Mouse (Mus musculus): Measurements from ENCODE around the gene Lactb.

Lactb gene

DNA sequence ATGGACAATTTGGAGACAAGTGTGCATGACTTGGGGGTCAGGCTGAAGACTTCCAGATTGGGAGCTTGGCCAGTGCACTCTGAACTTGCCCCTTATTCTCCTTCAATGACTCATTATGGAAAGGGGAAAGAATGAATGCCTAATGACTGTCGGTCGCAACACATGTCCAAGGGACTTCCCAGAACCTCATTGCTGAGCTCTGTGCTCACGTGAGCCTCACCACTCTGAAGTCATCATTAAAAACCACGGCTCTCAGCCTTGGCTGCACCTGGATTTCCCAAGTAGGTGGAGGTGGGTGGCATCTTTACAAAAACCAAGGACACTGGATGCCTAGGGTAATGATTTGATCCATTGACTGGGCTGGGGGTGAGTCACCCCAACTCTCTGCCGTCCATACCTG is 14.8 kb upstream of the Lactb start:
- no peak for TF ChIP-seq GATA4 (IDR thresholded peaks at IDR 0.05; ENCODE audit: insufficient replicate concordance, low read length)

DNA sequence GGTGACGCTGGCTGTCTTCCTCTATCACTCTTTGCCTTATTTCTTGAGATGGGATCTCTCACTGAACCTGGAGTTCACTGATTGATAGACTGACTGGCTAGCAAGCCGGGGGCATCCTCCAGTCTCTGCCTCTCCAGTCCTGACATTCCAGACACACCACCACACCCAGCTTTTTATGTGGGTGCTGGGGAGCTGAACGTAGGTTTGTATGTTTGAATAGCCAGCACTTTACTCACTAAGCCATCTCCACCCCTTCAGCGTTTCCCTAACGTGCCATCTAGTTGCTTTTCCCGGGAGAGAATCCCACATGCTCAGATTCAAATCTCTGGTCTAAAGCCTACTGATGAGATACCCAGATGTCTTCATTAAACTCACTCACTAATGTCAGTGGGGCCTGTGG is 14.3 kb upstream of the Lactb start:
- no peak for TF ChIP-seq GATA4 (IDR thresholded peaks at IDR 0.05; ENCODE audit: insufficient replicate concordance, low read length)

DNA sequence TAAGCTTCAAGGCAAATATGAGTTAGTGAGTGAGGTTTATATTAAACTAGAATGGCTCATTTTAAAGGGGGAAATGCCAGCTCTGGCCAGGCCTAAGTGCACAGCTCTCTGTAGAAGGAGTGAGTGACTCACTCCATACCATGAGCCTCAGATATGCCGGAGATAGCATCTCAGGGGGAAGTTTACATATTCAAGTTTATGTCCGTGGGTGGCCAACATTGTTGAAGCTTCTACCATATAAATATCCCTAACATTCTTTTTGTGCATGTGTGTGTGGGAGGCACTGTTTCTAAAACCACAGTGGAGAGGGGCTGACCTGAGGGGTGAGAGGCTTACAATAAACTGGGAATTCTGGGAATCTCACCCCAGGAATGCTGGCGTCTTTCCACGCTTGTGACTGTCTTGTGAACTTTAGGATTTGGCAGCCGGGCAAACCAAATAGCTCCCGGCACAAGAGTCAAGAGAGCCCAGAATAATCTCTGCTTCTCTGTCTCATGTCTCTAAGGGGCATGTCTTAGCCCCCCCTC is 13.7 kb upstream of the Lactb start:
- no peak for TF ChIP-seq GATA4 (IDR thresholded peaks at IDR 0.05; ENCODE audit: insufficient replicate concordance, low read length)

- TF ChIP-seq GATA4 (IDR thresholded peaks at IDR 0.05; ENCODE audit: insufficient replicate concordance, low read length): no peak
Measured at GRCm38 (mm10) chr9:66988198-66988887, 13.1 kb upstream of the Lactb start.

DNA sequence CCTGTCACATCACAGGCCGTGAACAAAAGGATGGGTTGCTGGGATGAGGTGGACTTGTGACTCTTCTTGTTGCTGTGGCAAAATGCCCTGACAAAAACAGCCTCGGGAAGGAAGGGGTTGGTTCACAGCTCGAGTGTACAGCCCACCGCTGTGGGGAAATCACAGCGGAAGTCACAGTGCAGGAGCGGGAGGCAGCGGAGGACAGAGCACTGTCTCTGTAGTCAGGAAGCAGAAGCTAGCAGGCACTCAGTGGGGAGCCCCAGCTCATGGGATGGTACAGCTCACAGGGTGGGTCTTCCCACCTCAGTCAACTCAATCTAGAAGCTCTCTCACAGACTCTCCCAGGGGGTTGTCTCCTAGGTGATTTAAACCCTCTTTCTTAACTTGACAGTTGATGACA is 10.1 kb upstream of the Lactb start:
- TF ChIP-seq GATA4 (IDR thresholded peaks at IDR 0.05; ENCODE audit: insufficient replicate concordance, low read length): no peak

GRCm38 (mm10) chr9:66982085-66982484 is 6.8 kb upstream of the Lactb start:
- no peak for TF ChIP-seq GATA4 (IDR thresholded peaks at IDR 0.05; ENCODE audit: insufficient replicate concordance, low read length)

GRCm38 (mm10) chr9:66980458-66980857 is 5.2 kb upstream of the Lactb start:
- TF ChIP-seq GATA4 (IDR thresholded peaks at IDR 0.05; ENCODE audit: insufficient replicate concordance, low read length): no peak

DNA sequence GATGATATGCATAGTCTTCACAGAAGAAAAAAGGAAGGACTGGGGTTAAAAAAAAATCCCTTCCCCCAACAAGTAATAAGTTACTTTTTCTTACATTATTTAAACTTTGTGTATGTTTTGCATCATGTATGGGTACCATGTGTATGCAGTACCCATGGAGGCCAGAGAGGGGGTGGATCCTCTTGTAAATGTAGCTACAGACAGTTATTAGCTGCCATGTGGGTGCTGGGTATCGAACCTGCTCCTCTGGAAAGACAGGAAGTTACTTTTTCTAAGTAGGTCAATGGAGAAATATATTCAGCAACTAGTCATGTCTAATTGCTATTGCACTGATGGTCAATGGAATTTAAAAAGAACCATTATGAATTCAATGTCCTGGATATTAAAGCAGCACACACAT is 3.2 kb upstream of the Lactb start:
- TF ChIP-seq GATA4 (IDR thresholded peaks at IDR 0.05; ENCODE audit: insufficient replicate concordance, low read length): no peak

GRCm38 (mm10) chr9:66977982-66978381 is 2.7 kb upstream of the Lactb start:
- TF ChIP-seq GATA4 (IDR thresholded peaks at IDR 0.05; ENCODE audit: insufficient replicate concordance, low read length): no peak

DNA sequence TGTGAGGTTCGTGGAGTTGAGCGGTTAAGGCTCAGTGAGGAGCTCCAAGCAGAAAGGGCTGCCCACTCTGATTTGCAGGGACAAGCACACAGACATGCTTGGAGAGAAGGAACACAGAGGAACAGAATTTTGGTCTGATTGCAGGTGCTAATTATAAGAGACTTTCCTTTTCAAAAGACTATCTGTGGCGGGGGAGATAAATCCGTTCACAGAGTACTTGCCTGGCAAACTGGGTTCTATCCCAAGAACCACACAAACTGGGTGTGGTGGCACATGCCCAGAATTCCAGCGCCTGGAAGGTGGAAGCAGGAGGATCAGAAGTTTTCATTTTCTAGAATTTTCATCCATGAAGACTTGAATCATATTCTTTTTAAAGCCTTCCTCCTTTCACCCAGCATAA is 1.8 kb upstream of the Lactb start:
- no peak for TF ChIP-seq GATA4 (IDR thresholded peaks at IDR 0.05; ENCODE audit: insufficient replicate concordance, low read length)

- no peak for TF ChIP-seq GATA4 (IDR thresholded peaks at IDR 0.05; ENCODE audit: insufficient replicate concordance, low read length)
Measured at GRCm38 (mm10) chr9:66974721-66975225, 511 bp downstream of the Lactb start.

DNA sequence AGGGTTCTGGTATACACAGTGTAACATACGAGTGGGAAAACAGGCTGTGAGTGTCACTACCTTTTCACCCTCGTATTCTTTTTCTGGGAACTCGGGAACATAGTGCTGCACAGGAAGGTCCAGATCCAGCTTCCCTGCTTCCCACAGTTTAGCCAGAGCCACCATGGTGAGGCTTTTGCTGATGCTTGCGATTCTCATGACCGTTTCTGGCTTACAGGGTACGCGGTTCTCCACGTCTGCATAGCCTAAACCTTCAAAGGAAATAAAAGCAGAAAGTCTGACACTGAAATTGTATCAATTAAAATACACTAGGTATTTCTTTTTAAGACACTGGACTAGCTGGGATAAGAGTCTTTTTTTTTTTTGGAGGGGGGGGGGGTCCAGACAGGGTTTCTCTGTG is 4.2 kb downstream of the Lactb start:
- TF ChIP-seq GATA4 (IDR thresholded peaks at IDR 0.05; ENCODE audit: insufficient replicate concordance, low read length): no peak

DNA sequence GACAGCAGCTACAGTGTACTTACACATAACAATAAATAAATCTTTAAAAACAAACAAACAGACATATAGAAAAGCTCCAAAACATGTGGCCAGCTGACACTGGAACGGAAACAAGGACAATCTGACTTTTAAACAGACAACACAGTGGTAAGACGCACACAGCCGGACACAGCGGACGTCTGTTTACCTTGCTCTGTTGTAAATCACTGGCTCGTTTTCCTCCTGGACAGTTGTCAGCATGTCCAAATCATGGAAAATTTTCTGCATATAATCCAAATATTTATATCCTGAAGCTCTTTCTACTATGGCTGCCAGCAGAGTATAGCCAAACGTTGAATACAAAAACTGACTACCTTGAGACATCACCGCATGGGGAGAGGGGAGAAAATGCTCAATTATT is 7.8 kb downstream of the Lactb start:
- no peak for TF ChIP-seq GATA4 (IDR thresholded peaks at IDR 0.05; ENCODE audit: insufficient replicate concordance, low read length)

GRCm38 (mm10) chr9:66961478-66961877 is 13.8 kb downstream of the Lactb start:
- no peak for TF ChIP-seq GATA4 (IDR thresholded peaks at IDR 0.05; ENCODE audit: insufficient replicate concordance, low read length)

DNA sequence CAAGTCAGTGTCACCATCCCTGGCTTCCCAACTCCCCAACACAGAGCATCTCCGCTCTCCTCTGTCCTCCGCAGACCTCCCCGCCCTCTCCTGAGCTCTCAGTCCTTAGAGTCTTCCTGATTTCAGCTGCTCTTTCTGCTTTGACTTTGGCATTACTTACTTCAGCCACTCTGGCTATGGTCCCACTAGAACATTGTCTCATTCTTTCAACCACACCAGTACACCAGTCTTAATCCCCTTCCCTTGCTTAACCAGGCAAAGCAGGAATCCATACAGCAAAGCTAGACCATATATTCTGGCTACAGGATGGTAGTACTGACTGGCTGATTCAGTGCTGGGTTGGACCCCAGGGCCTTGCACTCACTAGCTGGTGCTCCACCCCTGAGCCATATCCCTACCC is 17.8 kb downstream of the Lactb start:
- no peak for TF ChIP-seq GATA4 (IDR thresholded peaks at IDR 0.05; ENCODE audit: insufficient replicate concordance, low read length)

DNA sequence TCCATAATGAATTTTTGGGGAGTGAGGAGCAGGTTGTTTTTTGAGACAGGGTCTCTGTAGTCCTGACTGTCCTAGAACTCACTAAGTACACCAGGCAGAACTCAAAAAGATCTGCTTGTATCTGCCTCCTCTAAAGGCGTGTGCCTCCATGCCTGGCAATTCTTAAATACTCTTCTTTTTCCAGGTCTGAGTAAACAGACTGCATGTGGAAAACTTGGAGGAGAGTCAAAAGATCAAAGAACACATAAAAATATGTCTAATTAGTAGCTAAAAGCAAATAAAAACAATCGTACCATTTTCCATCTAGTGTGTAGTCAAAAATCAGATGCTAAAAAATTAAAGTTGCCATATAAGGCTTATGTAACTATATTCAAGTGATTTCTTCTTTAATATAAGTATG is 22.4 kb downstream of the Lactb start:
- no peak for TF ChIP-seq GATA4 (IDR thresholded peaks at IDR 0.05; ENCODE audit: insufficient replicate concordance, low read length)

DNA sequence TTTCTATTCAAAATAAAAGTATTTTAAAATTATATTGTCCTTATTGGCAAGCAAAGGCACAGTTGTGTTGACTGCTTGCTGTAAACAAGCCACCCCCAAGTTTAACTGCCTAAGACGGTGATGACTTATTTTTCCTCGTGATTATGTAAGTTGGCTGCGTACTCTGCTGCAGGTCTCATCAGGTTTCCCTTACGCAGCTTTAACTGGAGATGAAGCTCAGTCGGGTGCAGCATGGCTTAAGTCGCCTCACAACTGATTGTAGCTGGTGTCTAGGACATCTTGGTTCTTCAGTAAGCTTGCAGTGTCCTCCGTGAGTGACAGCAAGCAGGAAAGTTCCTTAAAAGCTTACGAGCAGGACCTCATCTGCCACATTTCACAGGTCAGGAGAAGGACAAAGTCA is 23.0 kb downstream of the Lactb start:
- TF ChIP-seq GATA4 (IDR thresholded peaks at IDR 0.05; ENCODE audit: insufficient replicate concordance, low read length): no peak

All from liver, adult (tissue).